Mouse (Mus musculus): Measurements from ENCODE around the gene Adamtsl2.

The Adamtsl2 gene

GRCm38 (mm10) chr2:27097241-27097656 is 18.1 kb downstream of the Adamtsl2 start:
- in situ Hi-C loops (cut with MboI; ENCODE audit: low pct_unique_long_range_greater_than_20kb in 1 of 2, low sequenced_read_pairs in 2 of 2, unreplicated experiment in 1 of 2), result no loop called here

DNA sequence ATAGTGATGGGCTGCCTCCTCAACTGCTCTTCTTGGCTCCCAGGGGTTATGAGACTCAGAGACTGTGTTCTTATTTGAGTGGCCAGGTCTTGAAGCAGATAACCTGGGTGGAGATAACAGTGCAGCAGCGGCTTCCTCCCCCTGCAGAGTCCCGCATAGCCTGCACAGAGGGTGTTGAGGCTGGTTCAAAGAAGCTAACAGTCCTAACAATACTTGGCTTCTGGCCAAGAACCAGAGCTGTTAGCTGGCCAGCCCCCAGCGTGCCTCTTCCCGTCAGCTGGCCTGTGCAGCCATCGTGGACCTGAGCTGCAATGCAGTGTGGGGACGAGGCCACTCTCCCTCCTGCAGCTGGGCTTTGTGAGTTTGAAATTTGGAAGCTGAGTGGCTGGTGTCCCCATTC is 18.6 kb downstream of the Adamtsl2 start:
- in situ Hi-C loops (cut with MboI; ENCODE audit: low pct_unique_long_range_greater_than_20kb in 1 of 2, low sequenced_read_pairs in 2 of 2, unreplicated experiment in 1 of 2), result no loop called here

- in situ Hi-C loops (cut with MboI; ENCODE audit: low pct_unique_long_range_greater_than_20kb in 1 of 2, low sequenced_read_pairs in 2 of 2, unreplicated experiment in 1 of 2), result no loop called here
Observed at GRCm38 (mm10) chr2:27103554-27103953, 24.4 kb downstream of the Adamtsl2 start.

GRCm38 (mm10) chr2:27106816-27107215 is 27.6 kb downstream of the Adamtsl2 start:
- in situ Hi-C loops (cut with MboI; ENCODE audit: low pct_unique_long_range_greater_than_20kb in 1 of 2, low sequenced_read_pairs in 2 of 2, unreplicated experiment in 1 of 2), result no loop called here

DNA sequence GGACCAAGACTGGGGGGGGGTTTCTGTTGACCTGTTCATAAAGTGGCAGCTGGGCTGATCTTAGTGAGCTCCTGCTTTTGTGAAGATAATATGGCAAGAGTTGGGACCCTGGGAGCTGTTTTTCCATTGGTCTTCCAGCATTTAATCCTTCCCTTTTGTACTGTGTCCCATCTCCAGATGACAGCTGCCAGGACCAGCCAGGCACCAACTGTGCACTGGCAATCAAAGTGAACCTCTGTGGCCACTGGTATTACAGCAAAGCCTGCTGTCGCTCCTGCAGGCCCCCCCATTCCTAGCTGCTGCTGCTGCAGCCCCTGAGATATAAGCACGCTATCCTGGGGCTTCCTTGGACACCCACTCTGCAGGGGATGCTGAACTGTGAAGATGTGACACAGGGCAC is 29.0 kb downstream of the Adamtsl2 start:
- in situ Hi-C loops (cut with MboI; ENCODE audit: low pct_unique_long_range_greater_than_20kb in 1 of 2, low sequenced_read_pairs in 2 of 2, unreplicated experiment in 1 of 2), result no loop called here

GRCm38 (mm10) chr2:27109052-27109451 is 29.9 kb downstream of the Adamtsl2 start:
- in situ Hi-C loops (cut with MboI; ENCODE audit: low pct_unique_long_range_greater_than_20kb in 1 of 2, low sequenced_read_pairs in 2 of 2, unreplicated experiment in 1 of 2), result no loop called here

GRCm38 (mm10) chr2:27112585-27112984 is 33.4 kb downstream of the Adamtsl2 start:
- in situ Hi-C loops (cut with MboI; ENCODE audit: low pct_unique_long_range_greater_than_20kb in 1 of 2, low sequenced_read_pairs in 2 of 2, unreplicated experiment in 1 of 2), result no loop called here

DNA sequence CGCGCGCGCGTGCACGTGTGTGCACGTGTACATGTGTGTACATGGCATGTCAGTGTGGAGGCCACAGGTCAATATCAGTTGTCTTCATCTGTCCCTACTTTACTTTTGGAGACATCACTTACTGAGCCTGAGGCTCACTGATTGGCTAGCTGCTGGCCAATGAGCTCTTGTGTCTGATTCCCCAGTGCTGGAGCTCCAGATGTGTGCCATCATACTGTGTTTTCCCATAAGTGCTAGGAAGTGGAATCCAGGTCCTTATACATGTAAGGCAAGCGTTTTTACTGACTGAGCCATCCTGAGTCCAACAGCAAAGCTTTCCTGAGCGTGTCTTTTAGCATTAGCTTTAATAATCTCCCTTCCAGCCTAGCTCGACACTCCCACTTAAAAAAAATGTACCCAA is 35.0 kb downstream of the Adamtsl2 start:
- in situ Hi-C loops (cut with MboI; ENCODE audit: low pct_unique_long_range_greater_than_20kb in 1 of 2, low sequenced_read_pairs in 2 of 2, unreplicated experiment in 1 of 2), result no loop called here

DNA sequence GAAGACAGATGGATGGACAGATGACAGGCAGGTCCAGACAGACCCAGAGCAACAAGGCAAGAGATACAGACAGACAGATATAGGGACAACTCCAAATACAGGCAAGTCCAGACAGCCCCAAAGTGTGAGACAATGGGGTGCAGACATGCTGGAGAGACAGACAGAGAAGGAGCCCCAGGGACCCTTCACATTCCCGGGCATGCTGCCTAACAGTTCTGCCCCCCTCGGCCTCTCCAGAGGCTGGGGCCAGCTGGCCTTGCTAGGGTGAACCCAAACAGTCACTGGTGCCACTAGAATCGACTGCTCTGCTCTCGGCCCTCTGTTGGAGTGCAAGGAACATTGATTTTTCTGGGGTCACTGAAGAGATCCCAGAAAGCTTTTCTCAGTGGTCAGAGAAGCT is 39.3 kb downstream of the Adamtsl2 start:
- in situ Hi-C loops (cut with MboI; ENCODE audit: low pct_unique_long_range_greater_than_20kb in 1 of 2, low sequenced_read_pairs in 2 of 2, unreplicated experiment in 1 of 2), result no loop called here

DNA sequence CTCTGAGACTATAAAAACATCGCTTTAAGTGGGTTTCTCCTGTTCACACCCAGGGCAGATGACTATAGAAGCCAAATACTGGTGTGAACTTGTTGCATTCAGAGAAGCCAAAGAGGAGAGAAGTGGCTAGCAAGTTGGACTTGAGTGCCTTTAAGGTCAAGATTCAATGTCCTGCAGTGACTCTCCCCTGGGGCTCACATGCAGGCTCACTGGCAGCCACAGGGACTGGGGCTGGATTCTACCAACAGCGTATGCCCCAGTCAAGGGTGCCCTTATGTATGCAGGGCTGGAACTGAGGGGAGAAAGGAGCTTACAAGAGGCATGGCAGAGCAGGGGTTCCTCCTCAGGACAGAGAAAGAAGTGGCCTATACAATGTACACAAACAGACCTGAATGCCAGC is 40.6 kb downstream of the Adamtsl2 start:
- in situ Hi-C loops (cut with MboI; ENCODE audit: low pct_unique_long_range_greater_than_20kb in 1 of 2, low sequenced_read_pairs in 2 of 2, unreplicated experiment in 1 of 2), result no loop called here

DNA sequence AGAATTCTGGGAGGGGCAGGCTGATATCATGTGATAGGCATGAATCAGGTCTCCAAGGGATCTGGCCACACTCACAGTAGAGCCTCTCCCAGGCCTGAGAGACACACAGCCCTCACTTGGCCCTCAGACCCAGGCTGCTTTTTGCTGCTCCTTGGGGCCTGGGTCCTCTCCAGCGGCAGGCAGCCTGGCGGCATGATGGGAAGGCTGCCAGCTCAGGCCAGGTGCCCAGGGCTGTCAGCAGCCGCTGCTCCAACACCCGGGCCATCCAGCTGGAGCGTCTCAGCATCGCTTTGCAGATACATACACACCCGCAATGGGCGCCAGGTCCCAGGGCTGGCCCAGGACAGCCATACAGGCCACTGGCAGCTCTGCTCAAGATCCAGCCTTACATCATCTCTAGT is 41.1 kb downstream of the Adamtsl2 start:
- in situ Hi-C loops (cut with MboI; ENCODE audit: low pct_unique_long_range_greater_than_20kb in 1 of 2, low sequenced_read_pairs in 2 of 2, unreplicated experiment in 1 of 2), result no loop called here

DNA sequence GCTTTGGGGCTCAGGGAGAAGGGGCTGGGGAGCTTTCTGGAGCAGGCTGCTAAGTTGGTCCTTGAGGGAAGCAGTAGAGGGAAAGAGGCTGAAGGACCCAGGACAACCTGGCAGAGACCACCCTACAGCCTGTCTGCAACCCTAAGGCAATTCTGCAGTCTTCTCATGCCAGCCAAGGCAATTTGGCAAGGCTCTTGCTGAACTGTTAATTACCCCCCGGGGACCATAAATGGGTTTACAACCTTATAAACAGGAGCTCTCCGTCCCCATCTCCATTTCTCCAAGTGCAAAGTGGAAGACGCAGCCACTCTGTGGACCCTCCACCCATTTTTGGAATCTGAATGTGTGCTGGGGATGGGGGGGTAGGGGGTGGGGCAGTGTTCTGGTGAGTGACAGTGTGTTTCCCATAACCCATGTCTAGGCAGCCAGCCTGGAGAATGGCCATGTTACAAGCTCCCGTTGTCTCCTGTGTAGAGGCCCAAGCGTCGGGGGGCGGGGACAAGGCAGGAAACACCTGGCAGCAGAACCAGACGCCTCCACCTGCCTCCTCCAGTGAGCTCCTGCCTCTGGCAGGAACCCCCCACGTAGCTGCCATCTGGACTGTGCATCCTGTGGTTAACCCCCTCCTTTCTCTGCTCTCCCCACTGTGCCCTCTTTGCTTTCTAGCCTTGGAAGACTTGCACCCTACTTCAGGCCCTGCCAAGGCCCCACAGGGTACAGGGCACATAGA is 42.6 kb downstream of the Adamtsl2 start:
- in situ Hi-C loops (cut with MboI; ENCODE audit: low pct_unique_long_range_greater_than_20kb in 1 of 2, low sequenced_read_pairs in 2 of 2, unreplicated experiment in 1 of 2), result no loop called here

DNA sequence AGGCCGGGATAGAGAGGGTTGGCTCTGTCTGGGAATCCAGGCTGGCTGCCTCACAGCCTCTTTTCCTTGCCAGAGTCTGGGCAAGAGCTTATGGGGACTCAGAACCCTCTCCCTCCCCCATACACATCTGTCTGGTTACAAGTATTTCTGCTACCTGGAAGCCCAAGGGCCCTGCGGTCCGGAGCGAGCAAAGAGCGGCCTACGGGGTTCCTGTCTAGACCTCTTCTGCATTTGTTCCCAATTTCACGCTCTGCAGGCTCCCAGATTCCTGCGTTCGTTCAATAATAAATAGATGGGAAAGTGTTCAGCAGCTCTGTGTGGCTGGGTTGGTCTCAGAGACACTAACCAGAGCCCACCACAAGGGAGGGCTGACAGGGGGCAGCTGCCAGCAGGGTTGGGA is 43.4 kb downstream of the Adamtsl2 start:
- in situ Hi-C loops (cut with MboI; ENCODE audit: low pct_unique_long_range_greater_than_20kb in 1 of 2, low sequenced_read_pairs in 2 of 2, unreplicated experiment in 1 of 2), result no loop called here

DNA sequence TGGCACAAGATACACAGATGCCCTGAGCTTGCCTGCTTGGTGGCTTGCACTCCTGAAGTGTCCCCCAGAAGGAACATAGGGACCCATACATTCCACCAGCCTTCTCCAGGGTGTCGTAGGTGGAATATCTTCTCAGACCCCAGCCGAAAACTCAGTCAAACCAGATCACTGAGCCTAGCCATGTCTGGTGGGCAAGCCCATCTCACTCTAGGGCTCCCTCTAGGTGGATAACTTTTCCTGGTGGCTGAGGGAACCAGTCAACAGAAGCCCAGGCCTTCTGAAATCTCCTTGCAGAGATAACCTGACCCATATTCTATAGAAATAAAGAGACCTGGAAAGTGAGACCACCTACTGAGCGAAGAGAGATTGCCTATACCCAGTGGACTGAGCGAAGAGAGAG is 43.9 kb downstream of the Adamtsl2 start:
- in situ Hi-C loops (cut with MboI; ENCODE audit: low pct_unique_long_range_greater_than_20kb in 1 of 2, low sequenced_read_pairs in 2 of 2, unreplicated experiment in 1 of 2), result no loop called here

DNA sequence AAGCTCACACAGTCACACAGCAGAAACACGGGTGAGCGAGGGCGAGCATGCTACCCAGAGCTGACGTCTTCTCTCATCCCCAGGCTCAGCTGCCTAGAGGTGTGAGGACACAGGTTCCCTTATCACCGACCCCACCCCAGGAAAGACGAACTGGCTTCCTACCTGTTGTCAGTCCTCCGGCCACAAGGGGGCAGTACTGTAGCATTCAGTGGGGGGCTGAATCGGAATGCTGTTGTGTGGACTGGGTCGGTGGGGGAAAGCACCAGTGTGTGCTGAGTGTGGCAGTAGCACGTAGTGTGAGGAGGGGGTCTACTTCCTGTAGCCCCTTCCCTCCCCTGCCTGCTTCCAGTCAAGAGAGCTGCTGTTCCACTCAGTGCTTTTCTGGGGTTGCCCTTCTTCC is 46.8 kb downstream of the Adamtsl2 start:
- in situ Hi-C loops (cut with MboI; ENCODE audit: low pct_unique_long_range_greater_than_20kb in 1 of 2, low sequenced_read_pairs in 2 of 2, unreplicated experiment in 1 of 2), result no loop called here

DNA sequence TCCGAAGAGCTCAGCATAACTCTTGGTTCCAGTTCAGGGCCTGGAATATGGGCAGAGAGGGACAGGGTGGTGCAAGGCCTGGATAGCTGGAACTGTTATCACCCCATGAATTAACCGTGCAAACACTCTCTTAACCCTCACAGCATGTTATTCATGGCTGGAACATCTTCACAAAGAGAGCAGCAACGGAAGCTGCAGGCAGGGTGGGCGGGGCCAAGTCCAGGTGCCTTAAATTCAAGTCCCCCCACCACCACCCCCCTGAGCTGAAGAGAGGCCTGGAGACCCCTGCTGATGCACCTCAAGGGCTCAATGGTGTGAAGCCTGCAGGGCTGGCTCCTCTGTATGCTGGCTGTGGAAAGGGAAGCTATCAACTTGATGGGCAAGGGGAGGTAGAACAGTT is 47.3 kb downstream of the Adamtsl2 start:
- in situ Hi-C loops (cut with MboI; ENCODE audit: low pct_unique_long_range_greater_than_20kb in 1 of 2, low sequenced_read_pairs in 2 of 2, unreplicated experiment in 1 of 2), result no loop called here

- in situ Hi-C loops (cut with MboI; ENCODE audit: low pct_unique_long_range_greater_than_20kb in 1 of 2, low sequenced_read_pairs in 2 of 2, unreplicated experiment in 1 of 2), result no loop called here
Observed at GRCm38 (mm10) chr2:27128990-27129389, 49.8 kb downstream of the Adamtsl2 start.

- in situ Hi-C loops (cut with MboI; ENCODE audit: low pct_unique_long_range_greater_than_20kb in 1 of 2, low sequenced_read_pairs in 2 of 2, unreplicated experiment in 1 of 2), result no loop called here
Observed at GRCm38 (mm10) chr2:27135935-27136334, 56.8 kb downstream of the Adamtsl2 start.

DNA sequence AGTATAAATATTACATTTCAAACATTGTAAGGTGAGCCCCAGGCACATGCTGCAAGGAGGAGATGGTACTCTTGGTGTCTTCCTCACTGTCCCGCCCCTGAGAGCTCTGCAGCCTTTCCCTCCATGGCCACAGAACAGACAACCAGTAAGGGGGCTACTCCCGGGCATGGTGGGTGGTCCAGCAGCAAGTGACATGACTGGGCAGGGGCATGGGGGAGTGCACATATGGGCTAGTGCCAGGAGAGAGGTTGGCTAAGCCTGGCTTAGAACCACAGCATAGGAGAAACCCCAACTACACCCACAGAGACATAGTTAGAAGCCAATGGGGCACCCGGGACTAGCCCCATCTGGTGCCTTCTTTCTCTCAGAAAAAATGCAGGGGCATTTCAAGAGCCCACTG is 57.2 kb downstream of the Adamtsl2 start:
- in situ Hi-C loops (cut with MboI; ENCODE audit: low pct_unique_long_range_greater_than_20kb in 1 of 2, low sequenced_read_pairs in 2 of 2, unreplicated experiment in 1 of 2), result no loop called here

- in situ Hi-C loops (cut with MboI; ENCODE audit: low pct_unique_long_range_greater_than_20kb in 1 of 2, low sequenced_read_pairs in 2 of 2, unreplicated experiment in 1 of 2), result no loop called here
Observed at GRCm38 (mm10) chr2:27136789-27137188, 57.6 kb downstream of the Adamtsl2 start.

DNA sequence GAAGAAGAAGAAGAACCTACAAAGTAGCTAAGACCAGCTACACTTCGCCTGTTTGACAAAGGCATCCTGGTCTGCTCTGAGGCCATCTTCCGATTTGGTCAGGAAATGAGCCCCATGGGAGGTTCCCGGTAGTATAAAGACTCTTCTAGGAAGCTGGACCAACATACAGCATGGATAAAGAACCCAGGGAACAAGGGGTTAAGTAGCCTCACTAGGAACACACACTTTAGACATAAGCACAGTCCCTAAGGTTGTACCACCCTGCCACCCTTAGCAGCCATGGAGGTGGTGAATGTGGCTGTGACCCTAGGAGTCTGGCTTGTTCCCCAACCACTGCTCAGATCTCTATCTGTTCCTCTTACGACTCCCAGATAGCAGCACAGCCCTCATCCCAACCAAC is 59.2 kb downstream of the Adamtsl2 start:
- in situ Hi-C loops (cut with MboI; ENCODE audit: low pct_unique_long_range_greater_than_20kb in 1 of 2, low sequenced_read_pairs in 2 of 2, unreplicated experiment in 1 of 2), result no loop called here
